Mouse (Mus musculus) heart, adult 2 months (tissue): ENCODE measurements at regions not wholly inside any gene's neighbourhood (a gene's known extent, or its start where the extent isn't known, plus 50 kb on each side); places are given as distances from the start of the nearest gene placed in this dataset.

Experiments
- CTCF ChIP-seq: fragments of 200-600 bp; IDR thresholded peaks from 2 replicates; pipeline ENCODE4 v1.8.1; 2022; ENCODE audit warnings: antibody characterized with exemption, mild to moderate bottlenecking, moderate library complexity
- EP300 ChIP-seq: fragments of 200-500 bp; IDR thresholded peaks from 2 replicates; pipeline ENCODE4 v1.6.1; 2011; ENCODE audit warnings: low read depth, low read length, control low read depth; ENCODE audit not compliant: insufficient read depth
- POLR2A ChIP-seq: fragments of 200-500 bp; IDR thresholded peaks from 2 replicates; pipeline ENCODE4 v1.6.1; 2011; ENCODE audit warnings: mild to moderate bottlenecking, low read depth, low read length, control low read depth; ENCODE audit not compliant: insufficient read depth

- TF ChIP-seq EP300 (no peak), CTCF (no peak), POLR2A (no peak)
These were observed 112.1 kb upstream of the Ccnd2 start for GRCm38 (mm10) chr6:127263903-127264680.
